Mouse (Mus musculus): ENCODE data around the gene Plxdc1.
A peak's percentile ranks its signal among the peaks of the same experiment; 100 is the strongest.
"Not testable (repeated sequence)": the region's sequence is repeated elsewhere in the genome, so short reads cannot be mapped to it uniquely, and the experiment has no call there.

Gene Plxdc1

DNA sequence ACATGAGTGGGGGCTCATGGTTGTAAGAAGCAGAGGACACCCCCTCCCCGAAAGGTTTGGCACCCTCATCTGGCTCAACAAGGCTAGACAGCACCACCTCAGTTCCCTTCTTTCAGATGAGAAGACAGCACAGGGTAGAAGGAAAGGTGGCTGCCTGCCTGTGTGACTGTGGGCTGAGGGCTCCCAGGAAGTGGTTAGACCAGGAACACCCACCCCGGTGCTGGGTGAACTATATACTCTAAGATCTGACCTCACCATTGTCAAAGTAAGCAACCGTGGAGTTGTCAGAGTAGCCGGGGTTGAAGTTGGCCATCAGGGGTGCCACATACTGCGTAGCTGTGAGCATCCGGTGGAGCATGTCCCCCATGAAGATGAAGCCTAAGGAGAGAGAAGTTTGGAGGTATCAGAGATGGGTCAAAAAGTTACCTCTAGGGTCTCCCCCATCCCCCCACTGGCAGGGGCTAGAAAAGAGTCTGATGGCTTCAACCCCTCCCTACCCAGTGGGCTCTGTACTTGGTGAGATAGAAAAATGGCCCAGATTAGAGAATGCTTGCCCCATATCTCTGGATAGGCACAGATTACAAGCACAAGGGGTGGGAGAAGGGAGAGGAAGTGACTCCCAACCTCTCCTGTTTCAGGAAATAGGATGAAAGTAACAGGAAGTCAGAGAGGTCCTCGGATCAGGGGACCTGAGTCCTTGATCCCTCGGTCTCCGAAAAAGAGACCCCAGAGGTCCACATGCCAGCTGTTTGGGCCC lies 30.9 kb downstream of the Plxdc1 start:
- no peak for DNase-seq (ENCODE audit: low spot score)

DNA sequence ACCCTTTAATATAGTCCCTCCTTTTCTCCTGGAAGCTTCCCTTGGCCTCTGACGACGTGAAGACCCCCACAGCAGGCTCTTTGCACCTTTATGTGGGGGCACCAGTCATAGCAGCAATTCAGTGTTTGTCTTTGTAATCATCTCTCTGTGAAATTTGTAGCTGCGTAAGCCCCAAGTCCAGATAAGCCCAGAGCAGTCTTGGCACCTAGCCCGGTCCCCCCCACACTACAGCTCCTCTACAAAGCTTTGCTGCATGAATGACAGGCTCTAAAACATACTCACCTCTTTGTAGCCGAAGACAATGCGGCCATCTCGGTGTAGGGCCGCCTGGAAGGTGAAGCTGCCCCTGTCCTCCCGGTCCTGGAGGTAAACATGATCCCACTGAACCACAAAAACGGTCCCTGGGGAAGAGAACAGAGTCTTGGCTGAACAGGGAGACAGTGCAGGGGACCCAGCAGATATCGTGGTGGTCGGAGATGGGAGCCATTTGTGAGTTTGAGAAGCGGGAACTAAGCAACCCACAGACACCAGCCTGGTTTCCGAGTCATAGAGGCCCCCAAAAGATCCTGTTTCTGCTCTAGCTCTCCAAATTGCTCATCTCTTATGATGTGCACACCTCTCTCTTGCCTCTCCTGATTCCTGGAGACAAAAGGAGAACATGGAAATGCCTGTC lies 31.6 kb downstream of the Plxdc1 start:
- no peak for DNase-seq (ENCODE audit: low spot score)

DNA sequence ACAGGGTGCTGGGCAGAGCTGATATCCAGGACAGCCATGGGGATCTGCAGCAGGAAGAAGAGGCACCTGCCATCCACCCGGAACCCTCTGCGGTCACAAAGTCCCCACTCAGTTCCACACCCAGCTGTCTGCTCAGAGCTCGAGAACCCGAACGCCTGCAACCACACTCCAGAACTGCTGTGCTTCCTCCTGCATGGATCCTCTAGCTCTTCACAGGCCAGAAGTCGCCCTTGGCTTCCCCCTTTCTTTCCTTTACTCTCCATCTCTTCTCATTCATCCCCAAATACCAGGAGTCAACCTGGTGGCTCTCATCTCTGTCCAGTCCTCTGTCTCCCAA lies 32.3 kb downstream of the Plxdc1 start:
- DNase-seq (ENCODE audit: low spot score) = no peak

DNA sequence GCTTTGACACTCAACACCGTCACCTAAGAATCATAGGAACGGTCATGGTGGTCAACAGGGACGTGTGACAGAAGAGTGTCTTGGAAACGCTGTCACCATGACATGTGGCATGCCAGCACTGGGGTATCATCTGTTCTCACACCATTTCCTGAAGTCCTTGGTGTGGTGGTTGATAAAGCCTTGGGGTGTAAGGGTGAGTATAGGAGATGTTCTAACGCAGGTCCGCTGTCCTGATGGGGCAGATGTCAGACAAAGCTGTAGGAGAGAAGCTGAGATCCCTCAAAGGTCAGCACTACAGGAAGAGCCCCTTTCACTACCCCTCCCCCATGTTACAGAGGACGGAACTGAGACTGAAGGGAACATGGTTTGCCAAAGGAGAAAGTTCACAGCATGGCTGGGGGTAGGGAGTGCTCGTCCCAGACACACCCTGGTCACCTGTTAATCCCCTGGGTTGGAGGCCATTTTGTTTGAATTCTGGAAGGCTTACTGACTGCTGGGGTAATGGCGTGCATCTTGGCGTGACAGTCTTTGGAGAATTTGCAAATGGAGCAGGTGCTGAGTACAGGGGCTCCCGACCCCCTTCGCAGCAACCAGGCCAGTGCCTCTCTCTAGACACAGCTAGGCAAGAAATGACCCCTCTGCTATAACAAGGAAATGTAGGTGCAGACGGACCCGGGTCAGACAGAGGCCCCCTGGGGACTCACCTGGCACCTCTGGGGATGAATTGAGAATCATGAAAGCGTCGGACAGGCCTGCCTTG lies 32.9 kb downstream of the Plxdc1 start:
- no peak for DNase-seq (ENCODE audit: low spot score)

DNA sequence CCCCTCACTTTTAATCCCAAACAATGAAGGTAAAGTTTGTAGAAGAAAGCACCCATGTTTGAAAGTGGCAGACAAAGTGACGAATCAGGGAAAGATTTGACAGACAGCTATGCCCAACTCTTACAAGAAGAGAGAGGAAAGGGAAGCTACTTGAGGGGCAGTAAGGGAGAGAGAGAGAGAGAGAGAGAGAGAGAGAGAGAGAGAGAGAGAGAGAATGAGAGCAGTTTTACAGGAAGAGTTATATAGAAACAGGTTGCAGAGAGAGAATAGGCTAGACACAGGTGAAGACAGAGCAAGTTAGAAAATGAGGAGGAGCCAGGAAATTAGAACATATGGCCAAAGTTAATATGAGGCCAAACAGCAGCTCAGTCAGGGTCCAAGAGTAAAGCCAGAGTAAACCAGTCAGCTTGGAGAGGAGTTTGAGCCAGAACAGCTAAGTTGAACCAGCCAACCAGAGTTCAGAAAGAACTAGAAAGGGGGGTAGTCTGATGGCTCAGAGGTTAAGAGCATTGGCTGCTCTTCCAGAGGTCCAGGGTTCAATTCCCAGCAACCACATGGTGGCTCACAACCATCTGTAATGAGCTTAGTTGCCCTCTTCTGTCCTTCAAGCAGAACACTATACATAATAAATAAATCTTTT lies 33.8 kb downstream of the Plxdc1 start:
- DNase-seq (ENCODE audit: low spot score) = no peak

DNA sequence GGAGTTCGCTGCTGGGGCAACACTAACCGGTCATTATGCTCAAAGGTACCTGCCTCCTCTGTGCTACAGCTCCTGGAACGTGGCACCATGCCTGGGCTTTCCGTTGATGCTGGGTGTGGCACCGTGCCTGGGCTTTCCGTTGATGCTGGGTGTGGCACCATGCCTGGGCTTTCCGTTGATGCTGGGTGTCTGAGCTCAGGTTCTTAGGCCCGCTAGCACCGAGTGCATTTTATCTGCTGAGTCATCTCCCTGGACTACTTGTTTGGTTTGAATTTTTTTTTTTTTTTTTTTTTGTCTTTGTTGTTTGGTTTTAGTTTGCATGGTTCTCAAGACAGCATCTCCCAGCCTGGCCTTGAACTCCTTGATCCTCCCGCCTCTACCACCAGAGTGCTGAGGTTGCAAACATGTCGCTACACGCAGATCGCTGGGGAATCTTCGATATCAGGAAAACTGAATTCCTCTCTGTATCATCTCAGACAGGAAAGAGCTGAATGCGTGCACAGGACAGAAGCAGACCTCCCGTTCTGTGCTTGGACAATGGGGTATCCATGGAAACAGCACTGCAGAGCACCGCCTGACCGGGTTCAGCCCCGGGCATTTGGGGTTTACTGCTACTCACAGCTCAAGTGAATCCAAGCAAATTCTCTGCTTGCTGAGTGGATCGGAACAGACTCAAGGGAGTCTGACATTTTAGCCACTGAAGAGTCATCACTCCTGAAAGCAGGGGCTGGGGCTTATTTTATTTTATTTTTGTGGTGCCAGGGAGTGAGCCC lies 36.4 kb downstream of the Plxdc1 start:
- no peak for DNase-seq (ENCODE audit: low spot score)

DNA sequence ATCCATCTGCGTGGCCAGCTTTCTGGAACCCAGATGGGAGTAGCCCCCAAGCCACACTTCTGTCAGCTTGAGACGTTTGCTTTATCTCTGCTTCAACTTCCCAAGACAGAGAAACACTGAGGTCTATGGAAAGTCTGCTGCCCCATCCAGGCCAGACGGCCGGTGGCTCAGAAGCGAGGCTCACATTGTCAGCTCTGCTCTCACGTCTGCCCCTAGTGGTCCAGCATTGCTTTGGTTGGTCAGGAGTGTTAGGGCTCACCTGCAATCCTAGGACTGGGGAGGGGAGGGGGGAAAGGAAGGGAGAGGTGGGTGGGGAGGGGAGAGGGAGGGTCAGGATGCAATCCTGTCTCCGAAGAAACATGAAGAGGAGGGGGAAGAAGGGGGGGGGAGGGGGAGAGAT lies 38.8 kb downstream of the Plxdc1 start:
- DNase-seq (ENCODE audit: low spot score) = peak; percentile 23

DNA sequence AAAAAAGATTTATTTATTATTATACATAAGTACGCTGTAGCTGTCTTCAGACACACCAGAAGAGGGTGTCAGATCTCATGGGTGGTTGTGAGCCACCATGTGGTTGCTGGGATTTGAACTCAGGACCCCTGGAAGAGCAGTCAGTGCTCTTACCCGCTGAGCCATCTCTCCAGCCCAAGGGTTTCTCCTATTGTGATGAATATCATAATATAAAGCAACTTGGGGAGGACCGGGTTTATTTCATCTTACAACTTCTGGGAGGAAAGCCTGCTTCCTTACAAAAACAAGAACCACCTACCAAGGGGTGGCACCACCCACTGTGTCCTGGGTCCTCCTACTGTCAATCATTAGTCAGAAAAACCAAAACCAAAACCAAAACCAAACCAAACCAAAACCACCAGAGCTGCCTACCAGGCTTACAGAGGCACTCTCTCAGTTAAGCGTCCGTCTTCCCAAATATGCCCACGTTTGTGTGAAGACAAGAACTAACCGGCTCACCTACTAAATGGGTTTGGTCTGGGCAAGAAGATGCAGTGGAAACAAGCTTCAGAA lies 40.4 kb downstream of the Plxdc1 start:
- not testable (repeated sequence) for DNase-seq (ENCODE audit: low spot score)

DNA sequence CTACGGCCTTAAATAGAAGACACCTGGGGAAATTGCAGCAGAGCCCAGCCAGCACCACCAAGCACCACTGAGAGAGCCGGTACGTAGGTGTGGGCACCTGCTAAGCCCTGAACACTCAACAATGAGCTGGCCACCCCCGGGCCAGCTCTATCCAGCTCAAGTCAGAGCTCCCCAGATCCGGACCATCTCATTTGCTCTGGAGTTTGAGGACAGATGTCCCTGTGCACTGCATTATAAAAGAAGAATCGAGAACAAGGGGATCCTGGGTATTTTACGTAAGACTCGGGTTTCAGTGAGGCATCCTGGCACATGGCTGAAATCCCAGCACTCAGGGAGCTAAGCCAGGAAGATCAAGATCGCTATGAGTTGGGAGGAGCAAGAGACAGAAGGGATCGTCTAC lies 41.2 kb downstream of the Plxdc1 start:
- DNase-seq (ENCODE audit: low spot score) = no peak

DNA sequence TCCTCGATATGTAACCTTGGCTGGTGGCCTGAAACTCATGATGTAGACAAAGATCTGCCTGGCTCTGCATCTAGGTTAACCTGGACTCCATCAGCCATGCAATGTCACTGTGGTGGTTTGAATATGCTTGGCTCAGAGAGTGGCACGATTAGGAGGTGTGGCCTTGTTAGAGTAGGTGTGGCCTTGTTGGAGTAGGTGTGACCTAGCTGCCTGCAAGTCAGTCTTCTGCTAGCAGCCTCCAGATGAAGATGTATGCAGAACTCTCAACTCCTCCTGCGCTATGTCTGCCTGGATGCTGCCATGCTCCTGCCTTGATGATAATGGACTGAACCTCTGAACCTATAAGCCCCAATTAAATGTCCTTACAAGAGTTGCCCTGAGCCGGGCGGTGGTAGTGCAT lies 43.0 kb downstream of the Plxdc1 start:
- DNase-seq (ENCODE audit: low spot score) = no peak

DNA sequence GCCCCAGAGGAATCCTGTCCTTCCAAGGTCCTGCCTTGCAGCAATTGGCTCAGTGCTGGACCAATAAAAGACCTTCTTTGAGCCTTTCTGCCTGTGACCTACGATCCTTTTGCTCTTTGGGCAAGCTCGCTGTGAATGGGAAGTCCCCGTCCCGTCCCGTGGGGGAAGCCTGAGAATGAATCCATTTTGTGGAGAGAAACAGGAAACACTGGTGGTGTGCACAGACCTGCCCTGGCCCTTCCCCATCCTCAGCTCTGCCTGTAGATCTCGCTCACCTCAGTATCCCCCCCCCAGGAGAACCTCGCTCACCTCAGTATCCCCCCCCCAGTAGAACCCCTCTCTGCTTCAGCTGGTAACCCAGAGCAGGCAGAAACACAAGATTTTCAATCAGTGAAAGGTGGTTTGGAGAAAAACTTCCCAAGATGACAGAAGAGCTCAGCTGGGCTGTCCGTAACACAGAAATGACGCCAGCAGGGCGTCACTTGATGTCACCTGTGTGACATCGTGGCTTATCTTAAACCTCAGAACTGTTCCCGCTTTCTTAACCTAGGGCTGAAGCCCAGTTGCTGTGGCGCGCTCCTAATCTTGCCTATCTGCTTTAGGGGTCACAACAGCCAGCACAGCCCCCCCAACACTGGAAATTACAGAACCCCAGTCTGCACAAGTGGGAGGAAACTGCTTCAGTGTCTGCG lies 43.7 kb downstream of the Plxdc1 start:
- no peak for DNase-seq (ENCODE audit: low spot score)

DNA sequence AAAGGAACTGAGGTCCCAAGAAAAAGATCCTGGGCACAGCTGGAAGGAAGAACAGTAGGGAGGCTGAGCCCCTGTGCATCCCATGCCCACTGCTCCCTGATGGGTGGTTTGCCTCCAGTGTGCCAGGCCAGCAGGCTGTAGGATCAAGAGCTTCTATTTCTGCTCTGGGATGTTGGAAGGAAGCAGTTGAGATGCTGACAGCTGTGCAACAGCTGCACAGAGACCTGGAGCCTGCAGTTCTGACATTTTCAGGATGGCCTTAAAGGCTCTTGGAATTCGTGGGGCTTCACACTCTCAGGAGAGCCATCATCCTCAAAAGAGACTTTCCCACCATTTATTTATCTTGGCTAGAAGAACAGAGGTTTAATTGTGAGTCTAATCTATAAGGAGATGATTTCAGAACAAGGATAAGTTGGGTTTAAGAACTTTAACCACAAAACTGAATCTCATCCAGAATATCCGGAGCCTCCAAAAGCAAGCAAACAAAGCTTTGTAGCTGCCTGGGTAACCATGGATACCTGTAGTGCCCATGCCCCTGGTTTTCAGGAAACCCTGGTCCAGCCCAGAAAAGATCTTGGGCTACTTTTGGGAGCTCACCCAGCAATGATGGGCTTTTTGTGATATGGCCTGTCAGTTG lies 48.7 kb downstream of the Plxdc1 start:
- DNase-seq (ENCODE audit: low spot score) = no peak

DNA sequence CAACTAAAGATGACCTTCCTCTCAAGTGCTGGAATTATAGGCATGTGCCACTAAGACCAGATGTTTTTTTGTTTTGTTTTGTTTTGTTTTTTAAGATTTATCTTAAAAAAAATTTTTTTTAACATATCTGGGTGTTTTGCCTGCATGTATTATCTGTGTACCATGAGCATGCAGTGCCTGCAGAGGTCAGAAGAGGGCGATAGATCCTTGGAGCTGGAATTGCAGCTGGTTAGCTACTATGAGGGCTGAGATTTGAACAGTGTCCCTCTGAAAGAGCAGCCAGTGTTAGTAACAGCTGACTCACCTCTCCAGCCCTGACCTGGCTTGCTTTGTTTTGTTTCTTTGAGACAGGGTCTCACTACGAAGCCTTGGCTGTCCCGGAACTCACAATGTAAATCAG lies 49.5 kb downstream of the Plxdc1 start:
- peak; percentile 12 for DNase-seq (ENCODE audit: low spot score)

DNA sequence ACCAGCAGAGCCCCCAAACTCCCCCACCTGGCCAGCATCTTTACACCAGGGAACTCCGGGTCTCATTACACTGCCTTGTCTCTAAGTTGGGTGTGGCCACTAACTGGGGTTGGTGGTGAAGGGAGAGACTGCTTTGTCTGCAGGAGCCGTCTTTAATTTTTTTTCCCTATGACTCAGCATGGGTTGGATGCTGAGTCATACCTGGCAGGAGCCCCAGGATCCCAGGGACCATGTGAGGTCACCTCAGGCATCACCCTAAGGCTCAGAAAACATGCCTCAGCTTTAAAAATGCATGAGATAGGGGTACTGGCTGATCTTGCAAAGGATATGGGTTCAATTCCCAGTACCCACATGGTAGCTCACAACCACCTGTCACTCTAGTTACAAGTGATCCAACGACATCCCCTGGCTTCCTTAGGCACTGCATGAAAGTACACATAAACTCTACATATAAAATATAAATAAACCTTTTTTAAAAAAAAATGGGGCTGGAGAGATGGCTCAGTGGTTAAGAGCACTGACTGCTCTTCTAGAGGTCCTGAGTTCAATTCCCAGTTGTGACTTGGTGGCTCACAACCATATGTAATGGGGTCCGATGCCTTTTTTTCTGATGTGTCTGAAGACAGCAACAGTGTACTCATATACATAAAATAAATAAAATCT lies 50.2 kb downstream of the Plxdc1 start:
- no peak for DNase-seq (ENCODE audit: low spot score)

DNA sequence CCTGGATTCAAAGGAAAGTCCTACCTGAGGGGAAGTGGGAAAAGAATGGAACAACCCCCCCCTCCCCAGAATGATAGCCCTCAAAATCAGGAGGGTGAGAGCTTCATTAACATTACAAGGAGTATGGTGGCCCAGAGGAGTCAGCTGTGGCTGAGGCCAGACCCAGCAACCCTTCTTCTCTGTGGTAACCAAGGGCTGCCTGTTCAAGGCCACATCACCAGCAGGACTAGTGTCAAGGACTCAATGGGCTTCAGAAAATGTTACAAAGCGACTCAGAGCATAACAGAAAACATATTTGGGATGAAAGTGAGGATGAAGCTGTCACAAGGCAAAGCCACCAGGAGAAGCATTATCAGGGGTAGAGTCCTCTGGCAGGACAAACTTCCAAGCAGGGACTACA lies 52.7 kb downstream of the Plxdc1 start:
- no peak for DNase-seq (ENCODE audit: low spot score)

DNA sequence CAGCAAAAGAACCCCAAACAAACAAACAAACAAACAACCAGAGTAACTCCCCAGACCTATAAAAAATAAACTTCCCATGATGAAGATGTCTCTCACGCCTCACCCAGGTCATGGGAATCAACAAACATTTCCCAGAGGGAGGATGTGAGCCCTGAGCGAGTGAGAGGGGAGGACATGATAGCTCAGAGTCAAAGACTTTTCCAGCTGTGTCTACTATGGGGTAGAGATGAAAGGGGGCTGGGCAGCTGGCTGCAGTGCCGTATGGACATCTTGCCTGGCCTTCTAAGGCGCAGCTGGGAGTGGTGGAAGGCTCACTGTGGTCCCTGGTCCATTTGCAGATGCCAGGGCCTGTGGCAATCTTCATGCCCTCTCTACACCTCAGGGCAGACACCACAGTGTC lies 57.3 kb downstream of the Plxdc1 start:
- DNase-seq (ENCODE audit: low spot score) = no peak

DNA sequence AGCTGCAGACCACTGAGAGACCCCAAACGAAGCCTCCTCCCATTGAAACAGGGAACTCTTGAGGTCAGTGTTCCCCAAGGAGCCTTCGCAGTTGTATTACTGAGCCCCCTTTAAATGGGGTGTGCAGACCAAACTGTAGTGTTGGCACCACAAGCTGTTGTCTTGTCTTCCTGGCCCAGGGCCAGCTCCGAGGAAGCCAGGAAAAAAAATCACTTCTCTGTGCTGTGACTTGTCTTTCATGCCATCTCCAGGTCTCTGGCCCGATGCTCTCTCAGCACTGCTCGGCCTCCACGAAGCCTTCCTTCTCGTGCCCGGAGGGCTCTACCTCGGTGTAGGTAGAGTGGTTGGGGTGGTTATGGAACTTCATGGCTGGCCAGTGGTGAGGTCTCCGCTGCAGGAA lies 62.0 kb downstream of the Plxdc1 start:
- no peak for DNase-seq (ENCODE audit: low spot score)

DNA sequence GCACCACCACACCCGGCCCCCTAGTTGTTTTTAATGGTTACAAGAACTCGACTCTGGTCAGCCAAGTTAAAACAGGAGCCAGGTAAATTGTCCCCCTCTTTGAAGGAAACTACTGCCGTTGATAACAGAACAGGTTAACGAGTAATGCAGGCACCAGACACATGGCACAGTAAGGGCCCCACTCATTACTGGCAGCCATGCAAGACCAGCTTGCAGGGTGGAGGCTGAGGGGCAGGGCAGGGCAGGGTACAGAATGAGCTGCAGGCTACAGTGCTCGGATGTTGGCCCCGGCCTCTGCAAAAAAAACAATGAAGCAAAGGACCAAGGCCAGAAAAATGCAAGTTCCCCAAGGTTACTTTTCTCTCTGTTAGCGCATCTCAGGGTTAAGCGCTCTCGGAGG lies 62.6 kb downstream of the Plxdc1 start:
- DNase-seq (ENCODE audit: low spot score) = no peak

DNA sequence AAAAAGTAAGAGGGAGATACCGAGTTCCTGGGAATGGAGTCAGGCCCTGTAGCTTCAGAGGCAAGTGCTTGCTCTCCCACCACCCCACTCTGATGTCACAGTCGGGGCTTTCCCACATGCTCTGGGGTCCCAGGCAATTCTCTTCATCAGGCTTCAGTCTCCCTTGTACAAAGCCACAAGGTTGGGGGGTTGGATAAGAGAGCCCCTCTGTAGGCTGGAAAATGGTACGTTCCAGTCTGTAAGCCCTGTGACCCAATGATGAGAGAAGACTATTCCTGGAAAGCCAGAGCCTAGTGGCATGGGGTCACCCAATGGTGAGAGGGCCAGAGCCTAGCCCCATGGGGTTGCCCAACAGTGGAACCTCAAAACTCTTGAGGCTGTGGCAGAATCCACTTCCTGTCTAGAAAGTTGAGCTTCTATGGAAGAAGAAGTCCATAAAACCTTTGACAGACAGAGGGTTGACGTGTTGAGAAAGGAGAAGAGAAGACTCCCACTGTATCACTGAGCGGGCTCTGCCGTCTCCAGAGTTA lies 70.2 kb downstream of the Plxdc1 start:
- no peak for DNase-seq (ENCODE audit: low spot score)

DNA sequence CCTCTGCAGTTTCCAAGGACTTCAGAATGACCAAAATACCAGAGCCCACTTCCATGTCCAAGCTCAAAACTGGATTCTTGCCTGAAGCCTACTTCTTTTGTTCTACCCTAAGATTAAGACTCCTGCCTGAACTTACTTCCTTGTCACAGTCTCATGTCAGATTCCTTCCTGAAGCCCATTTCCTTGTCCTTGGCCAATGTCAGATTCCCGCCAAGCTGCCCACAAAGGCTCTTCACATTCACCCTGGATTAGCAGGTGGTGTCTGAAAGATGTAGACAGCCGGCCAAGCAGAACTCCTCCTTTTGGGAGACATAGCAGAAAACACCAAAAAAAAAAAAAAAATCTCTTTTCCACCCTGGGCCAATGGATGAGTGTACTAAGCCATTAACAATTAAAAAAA lies 70.8 kb downstream of the Plxdc1 start:
- DNase-seq (ENCODE audit: low spot score) = no peak
